Comparison of ENCODE assay signal across 11 mouse cellular contexts in genomic region chr9:44726431-44727146, GRCm38 (mm10). TPM values are rescaled to one million over a fixed set of nuclear protein-coding genes. Genes with fewer than 3 reads are reported as not detected.
DNase-seq lines count a peak whose midpoint lies in the region; ATAC-seq lines count a peak whose summit lies in the region.
"Had no signal": no experiment of that assay in that cellular context is flagged by ENCODE, and none has a peak within 500 bp of the region (broad histone marks: within the 10 kb centered on the region; RNA-seq: fewer than 3 reads in every experiment).

No protein-coding gene starts in this region.

- 34% methylated on average over 10 of the region's 10 CpGs for WGBS in intestine, embryonic 14.5 days
- 38% methylated on average over 10 of the region's 10 CpGs for WGBS in intestine, embryonic 16.5 days
- 23% methylated on average over 10 of the region's 10 CpGs for WGBS in embryonic facial prominence, embryonic 12.5 days
- WGBS in hindbrain, embryonic 16.5 days = 39% methylated on average over 10 of the region's 10 CpGs

- no peak overlapping the region for H3K4me2 ChIP-seq in intestine, embryonic 14.5 days (ENCODE audit: low read length)
- no peak overlapping the region for H3K4me2 ChIP-seq in intestine, embryonic 16.5 days (ENCODE audit: low read depth, low read length)
- 0 out of 2 replicates have a peak overlapping the region, but pooled peaks have one; percentile 14 for H3K4me2 ChIP-seq in embryonic facial prominence, embryonic 12.5 days (replicated peaks)
- H3K4me2 ChIP-seq in hindbrain, embryonic 16.5 days (ENCODE audit: low read length) = no peak overlapping the region

- 0 out of 2 replicates have a peak, but pooled peaks cover 2% of the 10 kb centered on the region for H3K36me3 ChIP-seq in intestine, embryonic 14.5 days (ENCODE audit: control insufficient read depth, insufficient read depth, low read length)
- H3K36me3 ChIP-seq in intestine, embryonic 16.5 days (ENCODE audit: control insufficient read depth, insufficient read depth, low read length) = no peaks in the 10 kb centered on the region
- H3K36me3 ChIP-seq in embryonic facial prominence, embryonic 12.5 days = no peaks in the 10 kb centered on the region
- H3K36me3 ChIP-seq in hindbrain, embryonic 16.5 days (ENCODE audit: control insufficient read depth, insufficient read depth, low read length) = no peaks in the 10 kb centered on the region

- peaks cover 25% of the 10 kb centered on the region for H3K4me1 ChIP-seq in intestine, embryonic 14.5 days (replicated peaks; ENCODE audit: control insufficient read depth, insufficient read depth, low read length)
- peaks cover 22% of the 10 kb centered on the region for H3K4me1 ChIP-seq in intestine, embryonic 16.5 days (ENCODE audit: control insufficient read depth, insufficient read depth, low read length)
- peaks cover 34% of the 10 kb centered on the region for H3K4me1 ChIP-seq in embryonic facial prominence, embryonic 12.5 days
- H3K4me1 ChIP-seq in hindbrain, embryonic 16.5 days (ENCODE audit: control insufficient read depth, insufficient read depth, low read depth, low read length) = peaks cover 39% of the 10 kb centered on the region

- H3K9me3 ChIP-seq in intestine, embryonic 14.5 days (ENCODE audit: control insufficient read depth, low read length) = no peaks in the 10 kb centered on the region
- no peaks in the 10 kb centered on the region for H3K9me3 ChIP-seq in intestine, embryonic 16.5 days (ENCODE audit: control insufficient read depth, low read length)
- H3K9me3 ChIP-seq in embryonic facial prominence, embryonic 12.5 days = no peaks in the 10 kb centered on the region
- H3K9me3 ChIP-seq in hindbrain, embryonic 16.5 days (ENCODE audit: control insufficient read depth, low read length) = no peaks in the 10 kb centered on the region

- no peak overlapping the region for H3K9ac ChIP-seq in intestine, embryonic 14.5 days (ENCODE audit: low read length)
- no peak overlapping the region for H3K9ac ChIP-seq in intestine, embryonic 16.5 days (ENCODE audit: low read depth, low read length)
- 0 out of 2 replicates have a peak overlapping the region, but pooled peaks have one; percentile 15 for H3K9ac ChIP-seq in embryonic facial prominence, embryonic 12.5 days
- H3K9ac ChIP-seq in hindbrain, embryonic 16.5 days (ENCODE audit: low read depth, low read length) = peak overlapping the region; percentile 13; the same call in 1 of the 2 replicates

- no peak for DNase-seq in intestine, embryonic 14.5 days (ENCODE audit: low spot score)
- DNase-seq in mesoderm, embryonic 11.5 days (ENCODE audit: low read depth, low spot score) = peak; percentile 52
- DNase-seq in spleen, postnatal 10 days (ENCODE audit: low spot score in 2 of 2) = no peak
- no peak for DNase-seq in ovary, postnatal 14 days (ENCODE audit: low spot score)
- no peak for DNase-seq in cerebellum, adult 18-20 months
- DNase-seq: heart, adult 18-20 months had no signal

- H3K4me3 ChIP-seq in intestine, embryonic 14.5 days (ENCODE audit: low read depth, low read length) = no peak overlapping the region
- no peak overlapping the region for H3K4me3 ChIP-seq in intestine, embryonic 16.5 days (ENCODE audit: low read length)
- no peak overlapping the region for H3K4me3 ChIP-seq in embryonic facial prominence, embryonic 12.5 days
- no peak overlapping the region for H3K4me3 ChIP-seq in hindbrain, embryonic 16.5 days (ENCODE audit: low read length)

- 0 out of 2 replicates have a peak, but pooled peaks have one; percentile 9 for ATAC-seq in intestine, embryonic 14.5 days (replicated peaks; ENCODE audit: low FRiP score, low TSS enrichment, low read depth)
- no peak; the same call in 1 of the 2 replicates for ATAC-seq in intestine, embryonic 16.5 days
- ATAC-seq in embryonic facial prominence, embryonic 12.5 days (ENCODE audit: insufficient number of reproducible peaks, insufficient read depth, low FRiP score, low TSS enrichment) = no peak
- ATAC-seq in hindbrain, embryonic 16.5 days = no peak
- ATAC-seq: lung, postnatal 0 days had no signal

- H3K27me3 ChIP-seq in intestine, embryonic 14.5 days (replicated peaks; ENCODE audit: control insufficient read depth, insufficient read depth, low read length) = no peaks in the 10 kb centered on the region
- H3K27me3 ChIP-seq in intestine, embryonic 16.5 days (replicated peaks; ENCODE audit: control insufficient read depth, insufficient read depth, low read length) = 0 out of 2 replicates have a peak, but pooled peaks cover 3% of the 10 kb centered on the region
- 0 out of 2 replicates have a peak, but pooled peaks cover 4% of the 10 kb centered on the region for H3K27me3 ChIP-seq in embryonic facial prominence, embryonic 12.5 days
- no peaks in the 10 kb centered on the region for H3K27me3 ChIP-seq in hindbrain, embryonic 16.5 days (replicated peaks; ENCODE audit: control insufficient read depth, insufficient read depth, low read length)

- no peak overlapping the region for H3K27ac ChIP-seq in intestine, embryonic 14.5 days (ENCODE audit: low read depth)
- no peak overlapping the region; the same call in 1 of the 2 replicates for H3K27ac ChIP-seq in intestine, embryonic 16.5 days (ENCODE audit: low read length)
- 0 out of 2 replicates have a peak overlapping the region, but pooled peaks have one; percentile 24 for H3K27ac ChIP-seq in embryonic facial prominence, embryonic 12.5 days
- no peak overlapping the region for H3K27ac ChIP-seq in hindbrain, embryonic 16.5 days (ENCODE audit: low read depth, low read length)

RNA-seq across cellular contexts. Expression of gene Phldb1, which starts 8.4 kb away (rescaled TPM):
- 21.4 and 22.6 TPM in 2 replicates for polyA plus RNA-seq in intestine, embryonic 14.5 days (2014; fragmentation: Nextera tagmentation; extraction: Ambion mirVana)
- polyA plus RNA-seq in intestine, embryonic 16.5 days (2015; fragmentation: Nextera tagmentation; extraction: Ambion mirVana) = 12.9 and 14.4 TPM in 2 replicates
- polyA plus RNA-seq in embryonic facial prominence, embryonic 12.5 days (2016; fragmentation: Nextera tagmentation; extraction: Ambion mirVana) = 57.1 and 60.7 TPM in 2 replicates
- 37.4 and 44.2 TPM in 2 replicates for polyA plus RNA-seq in hindbrain, embryonic 16.5 days (2015; fragmentation: Nextera tagmentation; extraction: Ambion mirVana)

RNA-seq across cellular contexts. Expression of gene Arcn1, which starts 41.1 kb away (rescaled TPM):
- polyA plus RNA-seq in intestine, embryonic 14.5 days (2014; fragmentation: Nextera tagmentation; extraction: Ambion mirVana) = 188 and 192 TPM in 2 replicates
- polyA plus RNA-seq in intestine, embryonic 16.5 days (2015; fragmentation: Nextera tagmentation; extraction: Ambion mirVana) = 187 and 196 TPM in 2 replicates
- 193 and 197 TPM in 2 replicates for polyA plus RNA-seq in embryonic facial prominence, embryonic 12.5 days (2016; fragmentation: Nextera tagmentation; extraction: Ambion mirVana)
- 130 and 145 TPM in 2 replicates for polyA plus RNA-seq in hindbrain, embryonic 16.5 days (2015; fragmentation: Nextera tagmentation; extraction: Ambion mirVana)

RNA-seq across cellular contexts. Expression of gene Ift46, which starts 41.1 kb away (rescaled TPM):
- polyA plus RNA-seq in intestine, embryonic 14.5 days (2014; fragmentation: Nextera tagmentation; extraction: Ambion mirVana) = 87.8 and 96.0 TPM in 2 replicates
- 68.1 and 71.4 TPM in 2 replicates for polyA plus RNA-seq in intestine, embryonic 16.5 days (2015; fragmentation: Nextera tagmentation; extraction: Ambion mirVana)
- 151 and 153 TPM in 2 replicates for polyA plus RNA-seq in embryonic facial prominence, embryonic 12.5 days (2016; fragmentation: Nextera tagmentation; extraction: Ambion mirVana)
- polyA plus RNA-seq in hindbrain, embryonic 16.5 days (2015; fragmentation: Nextera tagmentation; extraction: Ambion mirVana) = 152 and 160 TPM in 2 replicates

RNA-seq across cellular contexts. Expression of gene Treh, which starts 53.6 kb away (rescaled TPM):
- polyA plus RNA-seq in intestine, embryonic 14.5 days (2014; fragmentation: Nextera tagmentation; extraction: Ambion mirVana) = not detected in 2 replicates
- polyA plus RNA-seq in intestine, embryonic 16.5 days (2015; fragmentation: Nextera tagmentation; extraction: Ambion mirVana) = 0.09 and 0.16 TPM in 2 replicates
- not detected in 2 replicates for polyA plus RNA-seq in embryonic facial prominence, embryonic 12.5 days (2016; fragmentation: Nextera tagmentation; extraction: Ambion mirVana)
- not detected in 2 replicates for polyA plus RNA-seq in hindbrain, embryonic 16.5 days (2015; fragmentation: Nextera tagmentation; extraction: Ambion mirVana)
- polyA plus RNA-seq: lung, postnatal 0 days; testis, adult 2 months had no signal

Comparison
In these comparisons a context has a peak if more than half of its experiments do, and no peak if none do; other contexts are left out.
1. H3K9ac ChIP-seq: peak in embryonic facial prominence, embryonic 12.5 days (single experiment) and hindbrain, embryonic 16.5 days (single experiment); none in intestine, embryonic 14.5 days (single experiment) and intestine, embryonic 16.5 days (single experiment).